Mouse (Mus musculus): ENCODE measurements at regions not wholly inside any gene's neighbourhood (a gene's known extent, or its start where the extent isn't known, plus 50 kb on each side); places are given as distances from the start of the nearest gene placed in this dataset.
A peak's percentile ranks its signal among the peaks of the same experiment; 100 is the strongest.

- intact Hi-C loops (cut with DNase I), result no loop called here
- DNase-seq, result no peak
- no peak overlapping the region for H3K27ac ChIP-seq
- H3K27me3 ChIP-seq (ENCODE audit: control insufficient read depth, insufficient read depth, low read length), result no peaks in the 10 kb centered on the region
- no peaks in the 10 kb centered on the region for H3K36me3 ChIP-seq (ENCODE audit: control insufficient read depth, insufficient read depth, low read length)
- no peak overlapping the region for H3K4me3 ChIP-seq
- no peaks in the 10 kb centered on the region for H3K4me1 ChIP-seq (ENCODE audit: control insufficient read depth, insufficient read depth, low read length)
- TF ChIP-seq CTCF (IDR thresholded peaks at IDR 0.05), result no peak
- no peak for TF ChIP-seq POLR2A (IDR thresholded peaks at IDR 0.05; ENCODE audit: insufficient read depth, low read depth, low read length)
- no peak for TF ChIP-seq EP300 (IDR thresholded peaks at IDR 0.05; ENCODE audit: insufficient read depth, low read depth, low read length)
- no peaks in the 10 kb centered on the region; the same call in 1 of the 2 replicates for H3K79me2 ChIP-seq (replicated peaks; ENCODE audit: control insufficient read depth, insufficient read depth, low read length)
- WGBS, result 62% methylated on average over 3 of the region's 3 CpGs
- H3K9ac ChIP-seq (ENCODE audit: low read depth, low read length), result no peak overlapping the region
Observed at GRCm38 (mm10) chr3:59451084-59451483, 106.9 kb upstream of the Igsf10 start.

- Histone ChIP-seq H3K79me2 (replicated peaks; ENCODE audit: control insufficient read depth, insufficient read depth, low read length) (no peaks in the 10 kb centered on the region), H3K27me3 (ENCODE audit: control insufficient read depth, insufficient read depth, low read length) (no peaks in the 10 kb centered on the region), H3K27ac (no peak overlapping the region), H3K9ac (ENCODE audit: low read depth, low read length) (no peak overlapping the region), H3K4me3 (no peak overlapping the region), H3K36me3 (ENCODE audit: control insufficient read depth, insufficient read depth, low read length) (no peaks in the 10 kb centered on the region), H3K4me1 (ENCODE audit: control insufficient read depth, insufficient read depth, low read length) (no peaks in the 10 kb centered on the region)
- WGBS, result 82% methylated on average over 2 of the region's 2 CpGs
- intact Hi-C loops (cut with DNase I), result no loop called here
- TF ChIP-seq CTCF (IDR thresholded peaks at IDR 0.05) (no peak), POLR2A (IDR thresholded peaks at IDR 0.05; ENCODE audit: insufficient read depth, low read depth, low read length) (no peak), EP300 (IDR thresholded peaks at IDR 0.05; ENCODE audit: insufficient read depth, low read depth, low read length) (no peak)
- DNase-seq, result no peak
Observed at GRCm38 (mm10) chr3:59423621-59424020, 79.4 kb upstream of the Igsf10 start.

- WGBS, result 48% methylated on average over 1 of the region's 1 CpGs
- no peaks in the 10 kb centered on the region for H3K4me1 ChIP-seq (ENCODE audit: control insufficient read depth, insufficient read depth, low read length)
Observed at GRCm38 (mm10) chr3:59409131-59409530, 64.9 kb upstream of the Igsf10 start.

GRCm38 (mm10) chr3:59406035-59406434, 61.8 kb upstream of the Igsf10 start:
- H3K9ac ChIP-seq (ENCODE audit: low read depth, low read length), result no peak overlapping the region
- 73% methylated on average over 3 of the region's 3 CpGs for WGBS
- TF ChIP-seq POLR2A (IDR thresholded peaks at IDR 0.05; ENCODE audit: insufficient read depth, low read depth, low read length) (no peak), CTCF (IDR thresholded peaks at IDR 0.05) (no peak), EP300 (IDR thresholded peaks at IDR 0.05; ENCODE audit: insufficient read depth, low read depth, low read length) (no peak)
- no peaks in the 10 kb centered on the region for H3K36me3 ChIP-seq (ENCODE audit: control insufficient read depth, insufficient read depth, low read length)
- no peaks in the 10 kb centered on the region for H3K4me1 ChIP-seq (ENCODE audit: control insufficient read depth, insufficient read depth, low read length)
- H3K27me3 ChIP-seq (ENCODE audit: control insufficient read depth, insufficient read depth, low read length), result no peaks in the 10 kb centered on the region
- no peak overlapping the region for H3K27ac ChIP-seq
- intact Hi-C loops (cut with DNase I), result no loop called here
- no peak overlapping the region for H3K4me3 ChIP-seq
- H3K79me2 ChIP-seq (replicated peaks; ENCODE audit: control insufficient read depth, insufficient read depth, low read length), result no peaks in the 10 kb centered on the region
- peak in 1 of 2 experiments; percentile 18 for DNase-seq

More at GRCm38 (mm10) chr3:59409131-59409530, 64.9 kb upstream of the Igsf10 start:
- Histone ChIP-seq H3K27ac (no peak overlapping the region), H3K36me3 (ENCODE audit: control insufficient read depth, insufficient read depth, low read length) (no peaks in the 10 kb centered on the region), H3K9ac (ENCODE audit: low read depth, low read length) (no peak overlapping the region), H3K4me3 (no peak overlapping the region), H3K27me3 (ENCODE audit: control insufficient read depth, insufficient read depth, low read length) (no peaks in the 10 kb centered on the region), H3K79me2 (replicated peaks; ENCODE audit: control insufficient read depth, insufficient read depth, low read length) (no peaks in the 10 kb centered on the region)
- DNase-seq, result no peak
- intact Hi-C loops (cut with DNase I), result no loop called here
- TF ChIP-seq CTCF (IDR thresholded peaks at IDR 0.05) (no peak), POLR2A (IDR thresholded peaks at IDR 0.05; ENCODE audit: insufficient read depth, low read depth, low read length) (no peak), EP300 (IDR thresholded peaks at IDR 0.05; ENCODE audit: insufficient read depth, low read depth, low read length) (no peak)

- Histone ChIP-seq H3K4me3 (no peak overlapping the region), H3K4me1 (ENCODE audit: control insufficient read depth, insufficient read depth, low read length) (no peaks in the 10 kb centered on the region), H3K36me3 (ENCODE audit: control insufficient read depth, insufficient read depth, low read length) (no peaks in the 10 kb centered on the region), H3K79me2 (replicated peaks; ENCODE audit: control insufficient read depth, insufficient read depth, low read length) (no peaks in the 10 kb centered on the region), H3K9ac (ENCODE audit: low read depth, low read length) (no peak overlapping the region), H3K27ac (peak overlapping the region; percentile 10), H3K27me3 (ENCODE audit: control insufficient read depth, insufficient read depth, low read length) (no peaks in the 10 kb centered on the region)
- TF ChIP-seq POLR2A (IDR thresholded peaks at IDR 0.05; ENCODE audit: insufficient read depth, low read depth, low read length) (no peak), EP300 (IDR thresholded peaks at IDR 0.05; ENCODE audit: insufficient read depth, low read depth, low read length) (peak; percentile 69; the same call in 1 of the 2 replicates)
- intact Hi-C loops (cut with DNase I), result no loop called here
- WGBS, result 54% methylated on average over 5 of the region's 5 CpGs
- DNase-seq, result peak; percentile 57 to 79
Observed at GRCm38 (mm10) chr3:59401856-59402255, 57.7 kb upstream of the Igsf10 start.

- H3K27ac ChIP-seq, result peak overlapping the region; percentile 10
- H3K79me2 ChIP-seq (replicated peaks; ENCODE audit: control insufficient read depth, insufficient read depth, low read length), result no peaks in the 10 kb centered on the region
- 68% methylated on average over 4 of the region's 4 CpGs for WGBS
- TF ChIP-seq POLR2A (IDR thresholded peaks at IDR 0.05; ENCODE audit: insufficient read depth, low read depth, low read length) (no peak), EP300 (IDR thresholded peaks at IDR 0.05; ENCODE audit: insufficient read depth, low read depth, low read length) (no peak), CTCF (IDR thresholded peaks at IDR 0.05) (no peak)
- DNase-seq, result peak in 1 of 2 experiments; percentile 20
- no peak overlapping the region for H3K9ac ChIP-seq (ENCODE audit: low read depth, low read length)
- no peaks in the 10 kb centered on the region for H3K36me3 ChIP-seq (ENCODE audit: control insufficient read depth, insufficient read depth, low read length)
- H3K27me3 ChIP-seq (ENCODE audit: control insufficient read depth, insufficient read depth, low read length), result no peaks in the 10 kb centered on the region
- no peaks in the 10 kb centered on the region for H3K4me1 ChIP-seq (ENCODE audit: control insufficient read depth, insufficient read depth, low read length)
- H3K4me3 ChIP-seq, result no peak overlapping the region
- intact Hi-C loops (cut with DNase I), result no loop called here
Observed at GRCm38 (mm10) chr3:59401425-59401824, 57.2 kb upstream of the Igsf10 start.
